Mouse (Mus musculus) adrenal gland, adult 8-10 months (tissue): Measurements from ENCODE around the gene Rab11fip4. TPM values are rescaled to one million over a fixed set of nuclear protein-coding genes. Genes with fewer than 3 reads are reported as not detected.

ENCODE experiments used
- DNase-seq: peaks from one replicate; pipeline ENCODE4 v3.0.0; 2022
- microRNA-seq, 2 experiments: library from miRNA; unstranded; fragments of <30 nt; microRNA quantifications; one replicate each; pipeline ENCODE4 v1.2.0; 2022
- total RNA-seq, 4 experiments: library from RNA; stranded (reverse); gene quantifications; 2 replicates each; pipeline ENCODE4 v1.2.4; 2022

The Rab11fip4 gene
- total RNA-seq, 4 experiments from 2014 or later: 4.7 to 20.6 (median 10.4) TPM

DNA sequence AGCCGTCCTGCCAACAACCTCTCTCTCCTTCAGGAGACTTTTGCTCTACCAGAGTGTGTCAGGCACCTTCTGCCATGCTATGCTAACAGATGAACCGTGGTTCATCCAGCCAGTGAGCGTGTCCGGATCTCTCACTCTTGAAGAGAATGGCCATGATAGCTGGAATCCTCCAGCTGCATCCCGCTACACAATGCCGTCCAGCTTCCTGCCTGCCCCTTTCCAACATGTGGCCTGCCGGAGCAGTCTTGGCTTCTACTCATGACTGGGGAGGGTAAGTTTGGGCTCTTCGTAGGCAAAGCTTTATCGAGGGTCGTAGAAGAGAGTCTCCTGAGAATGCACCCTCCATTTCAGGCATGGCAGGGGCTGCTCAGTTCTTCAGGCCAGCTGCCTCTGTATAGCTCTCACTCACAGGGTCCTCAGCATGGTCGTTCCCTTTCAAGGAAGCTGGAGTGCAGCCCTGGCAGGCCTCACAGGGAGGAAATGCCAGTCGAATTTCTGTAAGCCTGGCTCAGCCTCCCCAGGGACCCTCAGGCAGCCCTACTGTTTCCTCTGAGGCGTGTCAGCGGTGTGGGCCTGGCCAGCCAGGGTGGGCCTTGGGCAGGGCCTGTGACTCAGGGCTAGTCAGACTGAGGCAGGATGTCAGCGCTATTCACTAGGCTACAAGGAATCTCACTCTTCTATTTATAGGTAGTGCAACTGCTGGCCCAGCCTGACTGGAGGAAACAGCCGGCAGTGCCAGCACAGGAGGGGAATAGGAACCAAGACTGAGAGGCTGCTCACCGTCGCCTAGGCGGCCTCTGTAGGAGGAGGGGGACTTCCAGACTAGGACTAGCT, 147.9 kb downstream of the Rab11fip4 start:
- DNase-seq: no peak

DNA sequence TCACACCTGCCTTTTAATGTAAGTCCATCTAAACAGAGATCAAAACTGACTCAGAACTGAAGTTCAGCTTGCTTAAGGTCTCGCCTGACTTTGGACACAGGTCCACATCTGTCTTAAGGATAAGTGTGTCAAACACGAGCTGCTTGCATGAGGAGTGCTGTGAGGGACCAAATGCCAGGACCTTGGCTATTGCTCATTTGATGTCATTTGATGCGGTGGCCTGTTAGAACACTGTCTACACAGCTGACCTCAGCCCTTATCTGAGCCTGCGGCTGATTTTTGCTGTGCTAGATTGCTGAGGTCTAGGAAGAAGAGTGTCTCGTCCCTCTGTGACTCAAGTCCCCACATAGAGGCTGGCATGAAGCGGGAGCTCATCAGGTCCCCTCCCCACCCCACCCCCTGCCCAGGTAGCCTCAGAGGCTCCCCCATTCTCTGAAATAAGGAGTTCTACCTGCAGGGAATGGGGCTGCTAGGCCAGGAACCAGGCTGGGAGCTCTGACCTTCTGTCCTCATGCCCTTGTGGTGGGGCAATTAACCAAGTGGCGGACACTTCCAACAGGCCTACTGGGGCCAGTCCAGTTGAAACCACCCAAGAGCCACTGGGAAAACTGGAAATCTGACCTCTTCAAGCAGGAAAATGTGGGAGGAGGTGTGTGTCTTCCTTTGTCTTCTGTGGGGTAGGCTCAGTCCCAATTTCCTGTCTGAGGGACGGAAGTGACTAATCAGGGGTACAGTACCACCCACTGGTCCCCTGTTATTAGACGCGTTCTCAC, 149.9 kb downstream of the Rab11fip4 start:
- no peak for DNase-seq

DNA sequence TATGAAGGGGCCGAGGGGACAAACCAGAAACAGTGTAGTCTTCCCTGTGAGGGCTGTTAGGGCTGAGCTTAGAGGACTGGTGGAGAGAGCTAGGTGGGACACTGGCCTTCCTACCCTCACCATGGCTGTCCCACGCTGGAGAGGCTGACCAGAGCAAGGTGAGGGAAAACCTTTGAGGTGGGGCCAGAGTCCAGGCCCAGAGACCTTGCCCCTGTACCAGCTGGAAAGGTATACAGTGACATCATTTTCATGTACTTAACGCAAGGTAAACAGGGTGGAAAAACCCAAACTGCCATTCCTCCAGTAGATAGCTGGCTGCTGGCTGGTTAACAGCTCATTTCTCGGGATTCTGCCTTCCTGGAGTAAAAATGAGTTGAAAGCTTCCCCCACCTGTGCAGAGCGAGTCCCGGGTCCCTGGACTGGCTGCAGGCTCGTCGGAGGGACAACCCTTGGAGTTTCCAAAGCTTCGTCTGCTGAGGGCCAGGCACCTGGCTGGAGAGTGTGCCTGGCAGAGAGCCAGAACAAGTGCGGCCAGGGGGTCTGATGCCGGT, 155.6 kb downstream of the Rab11fip4 start:
- DNase-seq: no peak

Small RNA genes within 50 kb of the gene (microRNA-seq; reads per million reads assigned to microRNA genes)
- gene Mir193a (281 to 996 reads per million in 2 experiments), gene Mir365-2 (7.9 to 16.4 reads per million in 2 experiments)

Other genes starting within 250 kb of the Rab11fip4 start
- gene Omg, start 87.1 kb upstream of the Rab11fip4 start, total RNA-seq: 10 to 100 TPM in 1 of 4 experiments, 1 to 10 TPM in 3; 6.7 to 12.9 (median 8.5) TPM
- gene Evi2b, start 67.5 kb upstream of the Rab11fip4 start, total RNA-seq: 1 to 10 TPM in 3 of 4 experiments, under 1 TPM in 1; 0.94 to 5.3 (median 3.7) TPM
- gene Evi2, start 60.6 kb upstream of the Rab11fip4 start, total RNA-seq: under 1 TPM; 0.12 to 0.35 (median 0.21) TPM
- gene Evi2a, start 60.6 kb upstream of the Rab11fip4 start, total RNA-seq: 1 to 10 TPM; 3.2 to 7.0 (median 4.9) TPM